Mouse (Mus musculus): ENCODE data around the gene Hoxd13. TPM values are rescaled to one million over a fixed set of nuclear protein-coding genes. Genes with fewer than 3 reads are reported as not detected.

The Hoxd13 gene
- polyA plus RNA-seq, 1 experiment from 2014 or later = 0.57 TPM

DNA sequence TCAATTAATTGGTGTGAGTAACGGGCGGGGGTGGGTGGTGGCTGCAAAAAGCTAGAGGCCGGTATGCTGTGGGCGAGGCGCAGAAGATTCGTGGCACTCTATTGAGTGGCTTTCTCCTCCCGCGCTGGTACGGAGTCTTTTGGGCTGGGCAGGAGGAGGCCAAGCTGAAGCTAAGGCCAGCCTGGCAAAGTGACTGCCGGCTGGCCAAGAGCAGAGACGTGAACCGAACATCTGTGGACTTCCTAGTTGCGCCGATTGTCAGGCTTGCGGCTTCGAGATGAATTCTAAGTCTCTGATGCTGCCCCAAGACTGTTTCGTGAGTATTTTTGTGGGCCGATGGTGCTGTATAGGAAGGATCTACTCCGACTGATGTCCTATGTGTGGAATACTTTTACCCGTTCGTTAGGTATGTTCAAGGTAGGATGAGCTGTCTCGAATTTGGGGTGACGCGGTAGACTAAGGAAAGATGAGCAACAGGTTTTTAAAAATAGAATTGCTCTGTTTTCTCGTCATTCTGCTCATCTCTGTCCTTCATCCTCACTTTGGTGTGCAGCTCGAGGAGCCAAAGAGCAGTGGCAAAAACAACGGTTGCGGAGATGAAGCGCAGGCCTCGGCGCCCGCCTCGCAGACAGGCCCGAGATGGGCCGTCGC, 794 bp upstream of the Hoxd13 start:
- Histone ChIP-seq H3K27me3 (replicated peaks) (peaks cover 95% of the 10 kb centered on the region), H3K27ac (no peak overlapping the region), H3K4me2 (replicated peaks) (peak overlapping the region; percentile 72), H3K9ac (no peak overlapping the region), H3K36me3 (no peaks in the 10 kb centered on the region), H3K4me3 (peak overlapping the region; percentile 43; the same call in 1 of the 2 replicates), H3K9me3 (no peaks in the 10 kb centered on the region), H3K4me1 (peaks cover 13% of the 10 kb centered on the region)
- ATAC-seq (ENCODE audit: low FRiP score, low read depth) = 0 out of 2 replicates have a peak, but pooled peaks have one; percentile 37
- WGBS = under 1% methylated on average over 36 of the region's 36 CpGs

DNA sequence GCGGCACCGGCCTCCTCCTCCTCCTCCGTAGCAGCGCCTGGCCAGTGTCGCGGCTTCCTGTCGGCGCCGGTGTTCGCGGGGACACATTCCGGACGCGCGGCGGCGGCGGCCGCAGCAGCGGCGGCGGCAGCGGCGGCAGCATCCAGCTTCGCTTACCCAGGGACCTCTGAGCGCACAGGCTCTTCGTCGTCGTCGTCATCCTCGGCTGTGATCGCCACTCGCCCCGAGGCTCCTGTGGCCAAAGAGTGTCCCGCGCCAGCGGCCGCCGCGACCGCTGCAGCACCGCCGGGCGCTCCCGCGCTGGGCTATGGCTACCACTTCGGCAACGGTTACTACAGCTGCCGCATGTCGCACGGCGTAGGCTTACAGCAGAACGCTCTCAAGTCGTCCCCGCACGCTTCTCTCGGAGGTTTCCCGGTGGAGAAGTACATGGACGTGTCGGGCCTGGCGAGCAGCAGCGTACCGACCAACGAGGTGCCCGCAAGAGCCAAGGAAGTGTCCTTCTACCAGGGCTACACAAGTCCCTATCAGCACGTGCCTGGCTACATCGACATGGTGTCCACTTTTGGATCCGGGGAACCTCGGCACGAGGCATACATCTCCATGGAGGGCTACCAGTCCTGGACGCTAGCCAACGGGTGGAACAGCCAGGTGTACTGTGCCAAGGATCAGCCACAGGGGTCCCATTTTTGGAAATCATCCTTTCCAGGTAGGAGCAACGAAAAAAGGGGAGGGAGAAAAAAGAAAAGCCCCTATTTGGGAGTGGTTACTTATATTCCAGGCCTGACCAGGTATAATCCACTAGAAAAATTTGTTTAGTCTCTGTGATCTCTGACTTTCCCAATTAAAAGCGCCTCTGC, 490 bp downstream of the Hoxd13 start:
- H3K9ac ChIP-seq = peak overlapping the region; percentile 47
- WGBS = under 1% methylated on average over 52 of the region's 74 CpGs
- no peaks in the 10 kb centered on the region for H3K36me3 ChIP-seq
- peak overlapping the region; percentile 43 for H3K4me3 ChIP-seq
- H3K9me3 ChIP-seq = no peaks in the 10 kb centered on the region
- peaks cover 95% of the 10 kb centered on the region for H3K27me3 ChIP-seq (replicated peaks)
- peak overlapping the region; percentile 72 for H3K4me2 ChIP-seq (replicated peaks)
- no peak; the same call in 1 of the 2 replicates for ATAC-seq (ENCODE audit: low FRiP score, low read depth)
- no peak overlapping the region for H3K27ac ChIP-seq
- peaks cover 22% of the 10 kb centered on the region for H3K4me1 ChIP-seq

DNA sequence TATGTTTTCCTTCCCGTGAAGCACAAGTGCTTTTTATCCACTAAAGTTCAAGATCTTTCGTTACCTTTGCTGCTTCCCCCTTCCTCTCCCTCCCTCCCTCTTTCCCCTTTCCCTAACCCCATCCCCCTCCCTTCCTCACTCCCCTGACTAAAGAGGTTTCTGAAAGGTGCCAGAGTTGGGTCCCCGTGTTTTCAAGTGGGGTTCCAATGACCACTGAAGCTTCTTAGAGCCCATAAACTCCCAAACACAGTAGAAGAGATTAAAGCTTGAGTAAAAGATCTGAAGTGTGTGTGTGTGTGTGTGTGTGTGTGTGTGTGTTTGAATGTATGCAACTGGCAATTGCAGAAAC, 1.1 kb downstream of the Hoxd13 start:
- H3K9ac ChIP-seq = no peak overlapping the region
- no peak overlapping the region for H3K27ac ChIP-seq
- H3K4me3 ChIP-seq = no peak overlapping the region
- H3K27me3 ChIP-seq (replicated peaks) = peaks cover 95% of the 10 kb centered on the region
- H3K36me3 ChIP-seq = no peaks in the 10 kb centered on the region
- peak overlapping the region; percentile 72; the same call in 1 of the 2 replicates for H3K4me2 ChIP-seq (replicated peaks)
- H3K9me3 ChIP-seq = no peaks in the 10 kb centered on the region
- WGBS = 0% methylated on average over 3 of the region's 3 CpGs
- no peak for ATAC-seq (ENCODE audit: low FRiP score, low read depth)
- peaks cover 22% of the 10 kb centered on the region for H3K4me1 ChIP-seq

DNA sequence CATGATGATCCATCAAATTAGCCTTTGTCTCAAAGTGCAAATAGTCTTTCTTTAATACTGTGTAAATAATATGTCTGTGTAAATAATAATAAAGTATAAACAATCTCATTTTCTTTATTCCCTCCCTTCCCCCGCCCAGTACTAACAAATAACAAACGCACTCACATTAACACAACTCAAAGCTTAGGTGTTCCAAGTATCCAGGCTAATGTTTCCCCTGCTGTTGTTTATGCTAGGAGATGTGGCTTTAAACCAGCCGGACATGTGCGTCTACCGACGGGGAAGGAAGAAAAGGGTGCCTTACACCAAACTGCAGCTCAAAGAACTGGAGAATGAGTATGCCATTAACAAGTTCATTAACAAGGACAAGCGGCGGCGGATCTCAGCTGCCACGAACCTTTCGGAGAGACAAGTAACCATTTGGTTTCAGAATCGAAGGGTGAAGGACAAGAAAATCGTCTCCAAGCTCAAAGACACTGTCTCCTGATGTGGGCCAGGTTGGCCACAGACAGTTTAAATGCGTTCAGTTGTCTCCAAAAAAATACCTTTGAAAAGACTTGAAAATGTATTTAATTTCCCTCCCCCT, 1.6 kb downstream of the Hoxd13 start:
- H3K9ac ChIP-seq = no peak overlapping the region
- no peak overlapping the region for H3K4me3 ChIP-seq
- H3K4me1 ChIP-seq = peaks cover 22% of the 10 kb centered on the region
- peak overlapping the region; percentile 72; the same call in 1 of the 2 replicates for H3K4me2 ChIP-seq (replicated peaks)
- under 1% methylated on average over 14 of the region's 14 CpGs for WGBS
- H3K27me3 ChIP-seq (replicated peaks) = peaks cover 95% of the 10 kb centered on the region
- no peak overlapping the region for H3K27ac ChIP-seq
- no peaks in the 10 kb centered on the region for H3K9me3 ChIP-seq
- H3K36me3 ChIP-seq = no peaks in the 10 kb centered on the region
- ATAC-seq (ENCODE audit: low FRiP score, low read depth) = no peak

DNA sequence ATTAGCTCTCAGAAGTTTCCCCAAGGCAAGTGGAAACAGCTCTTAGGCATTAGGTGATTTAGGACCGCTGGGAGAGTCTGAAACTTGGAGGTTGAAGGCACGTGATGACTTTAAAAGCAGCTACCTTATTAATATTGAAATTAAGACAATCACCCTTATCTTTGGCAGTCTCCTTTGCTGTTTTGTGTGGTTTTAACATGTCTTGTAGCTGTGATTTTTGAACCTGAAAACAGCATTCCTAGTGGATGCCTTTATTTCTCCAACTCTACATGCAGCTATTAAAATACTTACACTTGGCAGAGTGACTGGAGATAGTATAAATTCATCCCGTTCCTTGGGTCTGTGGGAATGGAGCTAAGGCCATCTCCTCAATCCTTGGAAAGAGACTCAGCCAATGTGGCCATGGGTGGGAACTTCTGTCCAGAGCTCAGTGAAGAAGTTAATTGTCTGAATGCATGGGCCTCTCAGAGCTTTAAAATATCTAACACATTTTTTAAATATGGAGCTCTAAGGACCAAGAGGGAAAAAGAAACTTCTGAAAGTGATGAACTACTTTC, 2.6 kb downstream of the Hoxd13 start:
- Histone ChIP-seq H3K4me1 (peaks cover 28% of the 10 kb centered on the region), H3K4me2 (replicated peaks) (no peak overlapping the region), H3K9ac (no peak overlapping the region), H3K27me3 (replicated peaks) (peaks cover 97% of the 10 kb centered on the region), H3K4me3 (no peak overlapping the region), H3K9me3 (no peaks in the 10 kb centered on the region), H3K36me3 (no peaks in the 10 kb centered on the region), H3K27ac (no peak overlapping the region)
- WGBS = 3% methylated on average over 3 of the region's 3 CpGs
- ATAC-seq (ENCODE audit: low FRiP score, low read depth) = no peak

DNA sequence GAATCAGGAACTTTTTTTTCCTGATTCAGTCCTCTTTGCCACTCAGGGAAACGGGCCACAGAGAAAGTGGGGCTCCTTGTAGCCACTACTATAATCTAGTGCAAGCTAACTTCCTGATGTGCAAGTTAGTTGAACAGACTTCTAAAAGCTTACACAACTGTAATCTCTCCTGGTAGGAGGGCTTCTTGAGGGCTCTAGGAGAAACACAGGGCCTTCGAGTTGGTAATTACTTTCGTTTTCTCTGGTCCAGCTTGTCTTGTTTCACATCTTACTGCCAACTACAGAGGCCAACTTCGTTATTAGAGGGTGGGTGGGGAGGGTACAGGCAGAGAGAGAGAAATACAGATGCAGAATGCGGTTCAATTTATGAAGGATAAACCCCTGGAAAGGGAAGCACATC, 3.7 kb downstream of the Hoxd13 start:
- WGBS = 4% methylated on average over 5 of the region's 5 CpGs
- no peak for ATAC-seq (ENCODE audit: low FRiP score, low read depth)

DNA sequence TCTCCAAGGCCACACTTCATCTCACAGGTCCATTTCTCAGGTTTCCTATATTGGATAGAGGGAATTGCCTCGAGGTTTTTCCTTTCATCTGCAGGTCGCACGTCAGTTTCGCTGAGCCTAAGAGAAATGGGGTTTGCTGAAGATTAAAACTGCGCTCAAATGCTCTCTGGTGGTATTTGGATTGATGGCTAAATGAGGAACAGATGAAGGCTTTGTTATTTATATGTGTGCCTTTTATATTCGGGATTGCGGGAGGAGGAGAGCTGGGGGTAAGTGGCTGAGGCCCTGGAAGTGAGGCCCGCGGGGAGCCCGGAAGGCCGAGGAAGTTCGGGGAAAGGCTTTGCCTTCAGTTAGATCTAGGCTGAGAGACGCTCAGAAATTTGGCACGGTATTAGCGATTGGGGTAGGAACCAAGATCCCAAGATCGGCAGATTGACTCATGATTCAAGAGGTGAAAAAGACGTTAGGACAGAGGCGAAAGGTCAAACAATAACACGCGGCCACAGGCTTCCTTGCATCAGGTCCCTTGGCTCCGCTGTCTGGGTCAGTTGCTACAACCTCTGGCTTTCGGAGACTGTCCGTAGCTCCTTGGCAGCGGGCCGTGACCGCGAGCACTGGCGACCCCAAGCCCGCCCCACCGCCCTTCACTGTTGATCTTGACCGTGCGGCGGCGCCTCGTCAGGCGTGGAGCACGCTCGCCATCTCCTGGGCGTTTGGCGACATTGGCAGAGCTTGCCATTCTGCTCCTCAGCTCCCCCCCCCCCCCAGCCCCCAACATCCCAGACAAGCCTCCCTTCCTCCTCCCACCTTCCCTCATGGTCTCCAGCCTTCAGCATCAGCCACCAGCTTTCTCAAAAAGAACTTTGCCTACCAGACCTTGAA, 4.6 kb downstream of the Hoxd13 start:
- WGBS = under 1% methylated on average over 40 of the region's 40 CpGs
- peak; percentile 43; the same call in 1 of the 2 replicates for ATAC-seq (ENCODE audit: low FRiP score, low read depth)

More for the DNA sequence above, 3.7 kb downstream of the Hoxd13 start:
- H3K9me3 ChIP-seq = no peaks in the 10 kb centered on the region
- no peak overlapping the region for H3K9ac ChIP-seq
- peak overlapping the region; percentile 1; the same call in 1 of the 2 replicates for H3K4me2 ChIP-seq (replicated peaks)
- no peak overlapping the region for H3K4me3 ChIP-seq
- H3K36me3 ChIP-seq = no peaks in the 10 kb centered on the region
- no peak overlapping the region for H3K27ac ChIP-seq
- peaks cover 98% of the 10 kb centered on the region for H3K27me3 ChIP-seq (replicated peaks)
- peaks cover 28% of the 10 kb centered on the region for H3K4me1 ChIP-seq

DNA sequence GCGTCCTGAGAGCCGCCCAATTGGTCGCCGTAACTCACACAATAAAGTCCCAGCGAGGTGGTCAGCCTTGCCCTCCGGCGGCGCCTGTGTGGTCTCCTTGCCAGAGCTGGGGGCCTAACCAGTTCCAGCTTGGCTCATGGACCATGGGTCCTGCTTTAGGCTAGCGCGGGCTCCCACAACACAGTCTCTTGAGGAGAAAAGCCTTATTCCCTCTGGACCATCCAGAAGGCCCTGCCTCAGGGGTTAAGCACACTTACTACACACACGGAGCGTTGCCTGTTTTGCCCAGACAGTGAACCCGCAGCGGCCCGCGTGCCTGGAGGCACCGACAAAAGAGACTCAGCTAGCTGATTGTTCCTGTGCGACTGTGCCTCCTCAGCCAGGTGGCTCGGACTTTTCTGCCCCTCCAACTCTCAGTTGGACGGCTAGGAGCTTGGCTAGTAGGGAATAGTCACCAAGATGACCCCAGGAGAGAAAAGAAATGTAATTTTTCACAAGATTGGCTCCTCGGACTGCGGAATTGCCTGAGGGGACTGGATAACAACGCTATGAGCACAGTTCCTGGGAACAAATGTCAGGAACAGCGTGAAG, 5.8 kb downstream of the Hoxd13 start:
- no peaks in the 10 kb centered on the region for H3K36me3 ChIP-seq
- peaks cover 98% of the 10 kb centered on the region for H3K27me3 ChIP-seq (replicated peaks)
- H3K4me1 ChIP-seq = peaks cover 15% of the 10 kb centered on the region
- no peak overlapping the region for H3K27ac ChIP-seq
- under 1% methylated on average over 24 of the region's 24 CpGs for WGBS
- no peak for ATAC-seq (ENCODE audit: low FRiP score, low read depth)
- no peak overlapping the region for H3K9ac ChIP-seq
- no peaks in the 10 kb centered on the region for H3K9me3 ChIP-seq
- no peak overlapping the region; the same call in 1 of the 2 replicates for H3K4me2 ChIP-seq (replicated peaks)
- H3K4me3 ChIP-seq = 0 out of 2 replicates have a peak overlapping the region, but pooled peaks have one; percentile 2

More for the DNA sequence above, 4.6 kb downstream of the Hoxd13 start:
- Histone ChIP-seq H3K36me3 (no peaks in the 10 kb centered on the region), H3K27ac (no peak overlapping the region), H3K4me2 (replicated peaks) (peak overlapping the region; percentile 59), H3K4me3 (peak overlapping the region; percentile 24; the same call in 1 of the 2 replicates), H3K9ac (0 out of 2 replicates have a peak overlapping the region, but pooled peaks have one; percentile 29), H3K27me3 (replicated peaks) (peaks cover 98% of the 10 kb centered on the region), H3K9me3 (no peaks in the 10 kb centered on the region), H3K4me1 (peaks cover 24% of the 10 kb centered on the region)

DNA sequence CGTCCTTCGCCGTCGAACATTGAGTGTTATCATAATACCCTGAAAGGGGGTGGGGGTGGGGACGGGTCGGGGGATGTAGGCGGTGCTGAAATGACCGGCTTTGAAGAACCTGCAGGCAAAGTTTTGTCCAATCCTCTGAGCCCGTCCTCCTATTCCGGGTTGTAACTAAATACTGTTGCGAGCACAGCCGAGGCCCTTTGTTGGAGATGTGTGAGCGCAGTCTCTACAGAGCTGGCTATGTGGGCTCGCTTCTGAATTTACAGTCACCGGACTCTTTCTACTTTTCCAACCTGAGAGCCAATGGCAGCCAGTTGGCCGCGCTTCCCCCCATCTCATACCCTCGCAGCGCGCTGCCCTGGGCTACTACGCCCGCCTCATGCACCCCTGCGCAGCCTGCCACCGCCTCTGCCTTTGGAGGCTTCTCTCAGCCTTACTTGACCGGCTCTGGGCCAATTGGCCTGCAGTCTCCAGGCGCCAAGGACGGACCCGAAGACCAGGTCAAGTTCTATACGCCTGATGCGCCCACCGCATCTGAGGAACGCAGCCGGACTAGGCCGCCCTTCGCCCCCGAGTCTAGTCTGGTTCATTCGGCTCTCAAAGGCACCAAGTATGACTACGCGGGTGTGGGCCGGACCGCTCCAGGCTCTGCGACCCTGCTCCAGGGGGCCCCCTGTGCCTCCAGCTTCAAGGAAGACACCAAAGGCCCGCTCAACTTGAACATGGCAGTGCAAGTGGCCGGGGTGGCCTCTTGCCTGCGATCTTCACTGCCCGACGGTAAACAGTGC, 7.0 kb downstream of the Hoxd13 start, which contains the start of gene Hoxd12:
Gene Hoxd12 (plus strand): TSS at position 133 of the 785 bp plus-strand sequence.
- under 1% methylated on average over 47 of the region's 47 CpGs for WGBS
- H3K9ac ChIP-seq = peak within 1 kb of the TSS; percentile 36
- peak within 1 kb of the TSS; percentile 42 for H3K4me2 ChIP-seq (replicated peaks)
- peaks cover 15% of the 10 kb centered on the region for H3K4me1 ChIP-seq
- peaks cover 98% of the 10 kb centered on the region for H3K27me3 ChIP-seq (replicated peaks)
- no peak for ATAC-seq (ENCODE audit: low FRiP score, low read depth)
- H3K4me3 ChIP-seq = peak within 1 kb of the TSS; percentile 25
- no peaks in the 10 kb centered on the region for H3K9me3 ChIP-seq
- no peaks in the 10 kb centered on the region for H3K36me3 ChIP-seq
- H3K27ac ChIP-seq = no peak within 1 kb of the TSS

DNA sequence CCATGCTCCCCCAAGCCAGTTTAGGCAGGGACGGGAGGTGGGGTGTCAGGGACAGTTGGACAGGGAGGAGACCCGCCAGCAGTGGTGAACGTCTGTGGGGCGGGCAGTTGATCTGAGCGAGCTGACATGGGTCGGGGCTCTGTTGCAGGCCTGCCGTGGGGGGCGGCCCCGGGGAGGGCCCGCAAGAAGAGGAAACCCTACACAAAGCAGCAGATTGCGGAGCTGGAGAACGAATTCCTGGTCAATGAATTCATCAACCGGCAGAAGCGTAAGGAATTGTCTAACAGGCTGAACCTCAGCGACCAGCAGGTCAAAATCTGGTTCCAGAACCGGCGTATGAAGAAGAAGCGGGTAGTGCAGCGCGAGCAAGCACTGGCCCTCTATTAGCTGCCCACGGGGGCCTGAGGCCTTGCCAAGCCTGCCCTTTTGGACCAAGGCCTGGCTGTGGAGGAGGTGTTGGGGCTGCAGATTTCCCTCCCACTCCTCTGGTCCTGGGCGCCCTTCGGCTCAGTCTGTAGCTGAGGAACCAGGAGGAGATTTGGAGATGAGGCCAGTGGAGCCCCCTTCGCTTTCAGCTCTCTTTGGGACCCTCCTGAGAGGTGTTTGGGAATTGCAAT, 7.7 kb downstream of the Hoxd13 start:
- ATAC-seq (ENCODE audit: low FRiP score, low read depth) = no peak
- Histone ChIP-seq H3K4me1 (peaks cover 15% of the 10 kb centered on the region), H3K9ac (peak overlapping the region; percentile 36), H3K4me2 (replicated peaks) (peak overlapping the region; percentile 42), H3K9me3 (no peaks in the 10 kb centered on the region), H3K27me3 (replicated peaks) (peaks cover 98% of the 10 kb centered on the region), H3K27ac (no peak overlapping the region), H3K36me3 (no peaks in the 10 kb centered on the region), H3K4me3 (peak overlapping the region; percentile 25)
- 3% methylated on average over 24 of the region's 24 CpGs for WGBS

Data from neural tube, embryonic 12.5 days (tissue).